9 mouse cellular contexts compared by ENCODE assay signal in the genomic region with DNA sequence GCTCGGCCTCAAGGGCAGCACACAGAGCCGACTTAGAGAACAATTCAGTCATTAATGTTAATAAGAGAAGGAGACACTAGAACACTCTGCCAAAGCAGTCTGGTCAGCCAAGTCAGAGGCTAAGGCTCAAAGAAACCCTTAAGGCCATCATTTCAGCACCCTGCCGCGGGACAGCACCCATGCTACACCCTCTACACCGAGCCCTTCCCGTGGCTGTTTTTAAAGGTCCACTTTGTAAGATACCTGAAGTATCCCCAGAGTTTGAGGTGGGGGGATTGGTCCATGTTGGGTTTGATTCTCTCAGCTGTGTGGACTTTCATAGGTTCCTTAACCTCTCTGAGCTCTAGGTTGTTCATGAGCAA. TPM values are rescaled to one million over a fixed set of nuclear protein-coding genes. Genes with fewer than 3 reads are reported as not detected.
DNase-seq lines count a peak whose midpoint lies in the region; ATAC-seq and TF ChIP-seq lines count a peak whose summit lies in the region.
"Had no signal": no experiment of that assay in that cellular context is flagged by ENCODE, and none has a peak within 500 bp of the region (broad histone marks: within the 10 kb centered on the region; RNA-seq: fewer than 3 reads in every experiment).

No protein-coding gene starts in this region.

- H3K9me3 ChIP-seq in heart, embryonic 11.5 days (replicated peaks; ENCODE audit: control insufficient read depth, low read length), result no peaks in the 10 kb centered on the region
- no peaks in the 10 kb centered on the region for H3K9me3 ChIP-seq in forebrain, embryonic 15.5 days
- H3K9me3 ChIP-seq in liver, postnatal 0 days (ENCODE audit: low read length), result no peaks in the 10 kb centered on the region
- no peaks in the 10 kb centered on the region for H3K9me3 ChIP-seq in intestine, embryonic 15.5 days

- DNase-seq in heart, postnatal 36 days, result peak; percentile 37 to 55
- DNase-seq in Muller cell, postnatal 12 days (ENCODE audit: inconsistent ontology term), result peak; percentile 43
- DNase-seq in liver, postnatal 0 days, result peak; percentile 56
- no peak for DNase-seq in cerebellum, adult 11 months
- no peak for DNase-seq in spleen, postnatal 36 days (ENCODE audit: low spot score in 2 of 2)

- TF ChIP-seq EP300 in liver, postnatal 0 days (IDR thresholded peaks at IDR 0.05; ENCODE audit: low read depth), result no peak

- intact Hi-C loops in heart, postnatal 36 days (cut with DNase I), result no loop called here

- H3K4me2 ChIP-seq in heart, embryonic 11.5 days, result no peak overlapping the region
- H3K4me2 ChIP-seq in forebrain, embryonic 15.5 days (replicated peaks), result 0 out of 2 replicates have a peak overlapping the region, but pooled peaks have one; percentile 38
- no peak overlapping the region for H3K4me2 ChIP-seq in liver, postnatal 0 days (ENCODE audit: low read depth, low read length)
- H3K4me2 ChIP-seq in intestine, embryonic 15.5 days (replicated peaks), result no peak overlapping the region

- H3K27ac ChIP-seq in heart, embryonic 11.5 days (ENCODE audit: low read depth, low read length), result no peak overlapping the region
- no peak overlapping the region for H3K27ac ChIP-seq in forebrain, embryonic 15.5 days (replicated peaks)
- H3K27ac ChIP-seq in liver, postnatal 0 days (ENCODE audit: low read depth), result no peak overlapping the region
- no peak overlapping the region for H3K27ac ChIP-seq in intestine, embryonic 15.5 days

- no peak overlapping the region for H3K9ac ChIP-seq in heart, embryonic 11.5 days (ENCODE audit: low read depth, low read length)
- no peak overlapping the region for H3K9ac ChIP-seq in forebrain, embryonic 15.5 days (replicated peaks)
- no peak overlapping the region for H3K9ac ChIP-seq in liver, postnatal 0 days (replicated peaks)
- H3K9ac ChIP-seq in intestine, embryonic 15.5 days, result no peak overlapping the region

- no peak for TF ChIP-seq CTCF in liver, postnatal 0 days (IDR thresholded peaks at IDR 0.05; ENCODE audit: low read depth)

- WGBS in heart, embryonic 11.5 days (ENCODE audit: insufficient replicate concordance), result 4% methylated on average over 6 of the region's 6 CpGs
- WGBS in forebrain, embryonic 15.5 days, result 5% methylated on average over 6 of the region's 6 CpGs
- WGBS in liver, postnatal 0 days (ENCODE audit: insufficient replicate concordance), result 14% methylated on average over 6 of the region's 6 CpGs
- 12% methylated on average over 6 of the region's 6 CpGs for WGBS in intestine, embryonic 15.5 days

- H3K27me3 ChIP-seq in heart, embryonic 11.5 days (ENCODE audit: control insufficient read depth, insufficient read depth, low read length), result peaks cover 81% of the 10 kb centered on the region
- H3K27me3 ChIP-seq in forebrain, embryonic 15.5 days, result peaks cover 31% of the 10 kb centered on the region
- peaks cover 40% of the 10 kb centered on the region for H3K27me3 ChIP-seq in liver, postnatal 0 days (ENCODE audit: insufficient read depth, low read length)
- H3K27me3 ChIP-seq in intestine, embryonic 15.5 days (replicated peaks), result peaks cover 38% of the 10 kb centered on the region

- no peak overlapping the region for H3K4me3 ChIP-seq in heart, embryonic 11.5 days (ENCODE audit: low read depth, low read length)
- no peak overlapping the region for H3K4me3 ChIP-seq in forebrain, embryonic 15.5 days
- H3K4me3 ChIP-seq in liver, postnatal 0 days (ENCODE audit: low read depth, low read length), result no peak overlapping the region
- no peak overlapping the region for H3K4me3 ChIP-seq in intestine, embryonic 15.5 days (replicated peaks)

- no peak for ATAC-seq in heart, embryonic 11.5 days (replicated peaks; ENCODE audit: insufficient number of reproducible peaks, low FRiP score, low TSS enrichment)
- ATAC-seq in forebrain, embryonic 15.5 days (replicated peaks), result no peak
- ATAC-seq in liver, postnatal 0 days, result no peak
- ATAC-seq in intestine, embryonic 15.5 days, result no peak

- H3K36me3 ChIP-seq in heart, embryonic 11.5 days (ENCODE audit: control insufficient read depth, insufficient read depth, low read length), result no peaks in the 10 kb centered on the region
- no peaks in the 10 kb centered on the region for H3K36me3 ChIP-seq in forebrain, embryonic 15.5 days
- no peaks in the 10 kb centered on the region for H3K36me3 ChIP-seq in liver, postnatal 0 days (replicated peaks; ENCODE audit: insufficient read depth, low read length)
- H3K36me3 ChIP-seq in intestine, embryonic 15.5 days, result no peaks in the 10 kb centered on the region

- H3K4me1 ChIP-seq in heart, embryonic 11.5 days (ENCODE audit: control insufficient read depth, insufficient read depth, low read length), result no peaks in the 10 kb centered on the region
- peaks cover 19% of the 10 kb centered on the region for H3K4me1 ChIP-seq in forebrain, embryonic 15.5 days
- H3K4me1 ChIP-seq in liver, postnatal 0 days (ENCODE audit: insufficient read depth), result no peaks in the 10 kb centered on the region
- H3K4me1 ChIP-seq in intestine, embryonic 15.5 days (replicated peaks), result no peaks in the 10 kb centered on the region

RNA-seq across cellular contexts. Expression of gene Zdhhc22, which starts 6.1 kb away (rescaled TPM):
- not detected for total RNA-seq in heart, postnatal 36 days (2021)
- 0.20 TPM in 1 of 2 replicates, not detected in the other for polyA plus RNA-seq in heart, embryonic 11.5 days (2014; fragmentation: Nextera tagmentation; extraction: Ambion mirVana)
- polyA plus RNA-seq in forebrain, embryonic 15.5 days (2015; fragmentation: Nextera tagmentation; extraction: Ambion mirVana), result 6.6 and 7.1 TPM in 2 replicates
- polyA plus RNA-seq in liver, postnatal 0 days (2015; fragmentation: Nextera tagmentation; extraction: Ambion mirVana), result not detected in 2 replicates
- 0.06 and 0.34 TPM in 2 replicates for polyA plus RNA-seq in intestine, embryonic 15.5 days (2015; fragmentation: Nextera tagmentation; extraction: Ambion mirVana)
- polyA plus RNA-seq: spleen, adult 2 months had no signal

RNA-seq across cellular contexts. Expression of gene Tmem63c, which starts 37.0 kb away (rescaled TPM):
- under 1 TPM in 1 of 2 experiments, not detected in 1; 0.25 TPM for total RNA-seq in heart, postnatal 36 days (2021)
- not detected in 2 replicates for polyA plus RNA-seq in heart, embryonic 11.5 days (2014; fragmentation: Nextera tagmentation; extraction: Ambion mirVana)
- polyA plus RNA-seq in forebrain, embryonic 15.5 days (2015; fragmentation: Nextera tagmentation; extraction: Ambion mirVana), result 5.7 and 7.0 TPM in 2 replicates
- not detected in 2 replicates for polyA plus RNA-seq in liver, postnatal 0 days (2015; fragmentation: Nextera tagmentation; extraction: Ambion mirVana)
- 0.44 and 0.63 TPM in 2 replicates for polyA plus RNA-seq in intestine, embryonic 15.5 days (2015; fragmentation: Nextera tagmentation; extraction: Ambion mirVana)

RNA-seq across cellular contexts. Expression of gene Cipc, which starts 37.3 kb away (rescaled TPM):
- total RNA-seq in heart, postnatal 36 days (2021), result 10 to 100 TPM; 46.4 to 48.4 TPM
- polyA plus RNA-seq in heart, embryonic 11.5 days (2014; fragmentation: Nextera tagmentation; extraction: Ambion mirVana), result 26.7 and 31.0 TPM in 2 replicates
- 53.6 and 55.3 TPM in 2 replicates for polyA plus RNA-seq in forebrain, embryonic 15.5 days (2015; fragmentation: Nextera tagmentation; extraction: Ambion mirVana)
- 4.4 and 4.7 TPM in 2 replicates for polyA plus RNA-seq in liver, postnatal 0 days (2015; fragmentation: Nextera tagmentation; extraction: Ambion mirVana)
- 10.6 TPM in 2 replicates for polyA plus RNA-seq in intestine, embryonic 15.5 days (2015; fragmentation: Nextera tagmentation; extraction: Ambion mirVana)

Comparison
In these comparisons a context has a peak if more than half of its experiments do, and no peak if none do; other contexts are left out.
1. DNase-seq: peak in heart, postnatal 36 days (2 of 2), Muller cell, postnatal 12 days (single experiment) and liver, postnatal 0 days (single experiment); none in cerebellum, adult 11 months (single experiment) and spleen, postnatal 36 days (0 of 2).